Mouse (Mus musculus): Measurements from ENCODE around the gene Fmo3. TPM values are rescaled to one million over a fixed set of nuclear protein-coding genes. Genes with fewer than 3 reads are reported as not detected.

Fmo3 gene
- polyA plus RNA-seq, 1 experiment from 2014 or later, result not detected

- ATAC-seq (replicated peaks; ENCODE audit: insufficient number of reproducible peaks, low FRiP score, low TSS enrichment), result no peak
- no peaks in the 10 kb centered on the region for H3K4me1 ChIP-seq (ENCODE audit: control insufficient read depth, insufficient read depth, low read length)
- no peak overlapping the region for H3K27ac ChIP-seq (ENCODE audit: low read depth, low read length)
- no peak overlapping the region for H3K4me3 ChIP-seq (ENCODE audit: low read depth, low read length)
- H3K4me2 ChIP-seq, result no peak overlapping the region
- H3K9me3 ChIP-seq (replicated peaks; ENCODE audit: control insufficient read depth, low read length), result no peaks in the 10 kb centered on the region
- 83% methylated on average over 4 of the region's 4 CpGs for WGBS (ENCODE audit: insufficient replicate concordance)
- H3K36me3 ChIP-seq (ENCODE audit: control insufficient read depth, insufficient read depth, low read length), result no peaks in the 10 kb centered on the region
- H3K27me3 ChIP-seq (ENCODE audit: control insufficient read depth, insufficient read depth, low read length), result no peaks in the 10 kb centered on the region
- H3K9ac ChIP-seq (ENCODE audit: low read depth, low read length), result no peak overlapping the region
These were observed 69.3 kb downstream of the Fmo3 start for GRCm38 (mm10) chr1:162914932-162915556.

GRCm38 (mm10) chr1:162912085-162912484 lies 72.2 kb downstream of the Fmo3 start:
- H3K4me1 ChIP-seq (ENCODE audit: control insufficient read depth, insufficient read depth, low read length), result no peaks in the 10 kb centered on the region
- H3K9ac ChIP-seq (ENCODE audit: low read depth, low read length), result no peak overlapping the region

More at GRCm38 (mm10) chr1:162912085-162912484, 72.2 kb downstream of the Fmo3 start:
- Histone ChIP-seq H3K27ac (ENCODE audit: low read depth, low read length) (no peak overlapping the region), H3K4me3 (ENCODE audit: low read depth, low read length) (no peak overlapping the region), H3K4me2 (no peak overlapping the region), H3K9me3 (replicated peaks; ENCODE audit: control insufficient read depth, low read length) (no peaks in the 10 kb centered on the region), H3K36me3 (ENCODE audit: control insufficient read depth, insufficient read depth, low read length) (no peaks in the 10 kb centered on the region), H3K27me3 (ENCODE audit: control insufficient read depth, insufficient read depth, low read length) (no peaks in the 10 kb centered on the region)
- ATAC-seq (replicated peaks; ENCODE audit: insufficient number of reproducible peaks, low FRiP score, low TSS enrichment), result no peak

Other genes starting within 250 kb of the Fmo3 start
- 84.2 and 109 TPM in 2 replicates for gene Prrc2c, start 244.0 kb downstream of the Fmo3 start, polyA plus RNA-seq (2014; fragmentation: Nextera tagmentation; extraction: Ambion mirVana)
- not detected in 2 replicates for gene Fmo4, start 170.6 kb downstream of the Fmo3 start, polyA plus RNA-seq (2014; fragmentation: Nextera tagmentation; extraction: Ambion mirVana)
- 1.8 TPM in 2 replicates for gene Fmo1, start 117.9 kb downstream of the Fmo3 start, polyA plus RNA-seq (2014; fragmentation: Nextera tagmentation; extraction: Ambion mirVana)
- gene Fmo2, start 85.8 kb downstream of the Fmo3 start, polyA plus RNA-seq (2014; fragmentation: Nextera tagmentation; extraction: Ambion mirVana), result 0.39 and 0.97 TPM in 2 replicates
- not detected in 2 replicates for gene Fmo6, start 47.0 kb downstream of the Fmo3 start, polyA plus RNA-seq (2014; fragmentation: Nextera tagmentation; extraction: Ambion mirVana)
- not detected in 2 replicates for gene Mroh9, start 101.1 kb upstream of the Fmo3 start, polyA plus RNA-seq (2014; fragmentation: Nextera tagmentation; extraction: Ambion mirVana)